Mouse (Mus musculus): ENCODE measurements around the gene Cog7.

GRCm38 (mm10) chr7:121963883-121964398, 17.6 kb downstream of the Cog7 start:
- TF ChIP-seq CTCF (IDR thresholded peaks at IDR 0.05; ENCODE audit: insufficient read depth, low read depth, low read length): no peak
- TF ChIP-seq POLR2A (IDR thresholded peaks at IDR 0.05; ENCODE audit: insufficient read depth, low read depth, low read length): no peak

All from olfactory bulb, adult 2 months (tissue).